Mouse (Mus musculus): ENCODE measurements around the gene Vmn2r115. TPM values are rescaled to one million over a fixed set of nuclear protein-coding genes. Genes with fewer than 3 reads are reported as not detected.
"Not testable (repeated sequence)": the region's sequence is repeated elsewhere in the genome, so short reads cannot be mapped to it uniquely, and the experiment has no call there.

Gene Vmn2r115
- total RNA-seq (2014; rRNA removed), result not detected in 2 replicates
- not detected in 2 replicates for polyA plus RNA-seq (2012; rRNA removed)

DNA sequence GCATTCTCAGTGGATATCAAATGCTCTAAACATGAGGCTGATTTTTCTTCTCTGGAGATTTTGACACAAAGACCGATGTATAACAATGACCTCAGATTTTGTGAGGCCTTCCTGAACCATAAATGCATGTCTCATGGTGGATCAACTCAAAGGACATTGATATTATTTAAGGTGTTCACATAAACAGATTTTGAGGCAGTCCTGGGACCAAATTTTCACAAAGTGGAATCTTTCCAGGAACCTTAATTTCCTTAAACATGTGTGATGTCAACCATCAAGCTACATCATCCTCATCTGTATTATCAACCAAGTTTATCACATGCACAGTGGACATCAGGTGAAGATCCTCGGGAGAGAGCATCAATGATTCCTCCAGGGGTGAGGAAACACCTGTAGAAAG lies at the start of gene Vmn2r115:
Vmn2r115 (plus strand) TSS at position 301 of the 400 bp plus-strand sequence.
- H3K4me1 ChIP-seq (ENCODE audit: control insufficient read depth, insufficient read depth, low read length); H3K9ac ChIP-seq (ENCODE audit: low read depth, low read length); H3K36me3 ChIP-seq (ENCODE audit: control insufficient read depth, insufficient read depth, low read length); H3K4me3 ChIP-seq (ENCODE audit: insufficient read depth, low read depth, low read length); DNase-seq (ENCODE audit: extremely low read depth, low read depth, low spot score); H3K27ac ChIP-seq (replicated peaks; ENCODE audit: insufficient read depth, low read depth, low read length); H3K27me3 ChIP-seq (ENCODE audit: control insufficient read depth, insufficient read depth, low read length); H3K79me2 ChIP-seq (ENCODE audit: control insufficient read depth, insufficient read depth, low read length): not testable (repeated sequence)
- WGBS, result 33% methylated on average over 2 of the region's 2 CpGs

DNA sequence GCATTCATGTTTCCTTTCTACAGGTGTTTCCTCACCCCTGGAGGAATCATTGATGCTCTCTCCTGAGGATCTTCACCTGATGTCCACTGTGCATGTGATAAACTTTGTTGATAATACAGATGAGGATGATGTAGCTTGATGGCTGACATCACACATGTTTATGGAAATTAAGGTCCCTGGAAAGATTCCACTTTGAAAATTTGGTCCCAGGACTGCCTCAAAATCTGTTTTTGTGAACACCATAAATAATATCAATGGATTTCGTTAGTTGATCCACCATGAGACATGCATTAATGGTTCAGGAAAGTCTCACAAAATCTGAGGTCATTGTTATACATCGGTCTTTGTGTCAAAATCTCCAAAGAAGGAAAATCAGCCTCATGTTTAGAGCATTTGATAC lies 31.1 kb upstream of the Vmn2r115 start, which contains the start of gene Vmn2r114:
Vmn2r114 (minus strand) TSS at position 101 of the 400 bp plus-strand sequence.
- H3K36me3 ChIP-seq (ENCODE audit: control insufficient read depth, insufficient read depth, low read length); H3K79me2 ChIP-seq (ENCODE audit: control insufficient read depth, insufficient read depth, low read length); DNase-seq (ENCODE audit: extremely low read depth, low read depth, low spot score); H3K27me3 ChIP-seq (ENCODE audit: control insufficient read depth, insufficient read depth, low read length); H3K4me3 ChIP-seq (ENCODE audit: insufficient read depth, low read depth, low read length); H3K4me1 ChIP-seq (ENCODE audit: control insufficient read depth, insufficient read depth, low read length); H3K27ac ChIP-seq (replicated peaks; ENCODE audit: insufficient read depth, low read depth, low read length); H3K9ac ChIP-seq (ENCODE audit: low read depth, low read length): not testable (repeated sequence)
- 70% methylated on average over 2 of the region's 2 CpGs for WGBS

DNA sequence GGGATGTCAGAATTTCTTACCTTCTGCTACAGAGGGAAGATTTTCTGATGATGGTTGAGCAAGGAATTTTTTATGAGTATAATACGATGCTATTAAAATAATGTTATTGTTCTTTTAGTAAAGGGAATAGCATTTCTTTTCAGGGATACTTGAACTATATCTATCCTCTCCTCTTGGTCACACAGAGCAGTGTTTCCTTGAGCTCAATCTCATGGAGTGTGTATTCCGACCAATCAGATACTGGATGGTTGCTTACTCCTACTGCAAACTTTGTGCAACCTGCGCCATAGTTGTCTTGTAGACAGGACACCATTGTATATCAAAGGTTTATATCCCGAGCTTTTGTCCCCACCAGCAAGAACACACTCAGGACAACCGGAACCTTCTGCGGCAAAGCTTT lies 12.9 kb upstream of the Vmn2r115 start:
- TF ChIP-seq CTCF (IDR thresholded peaks at IDR 0.05; ENCODE audit: low read depth, low read length) (no peak), POLR2A (IDR thresholded peaks at IDR 0.05; ENCODE audit: extremely low read depth, insufficient read depth, low read length) (no peak)
- no peak overlapping the region for H3K4me3 ChIP-seq (ENCODE audit: insufficient read depth, low read depth, low read length)
- no peak overlapping the region for H3K27ac ChIP-seq (replicated peaks; ENCODE audit: insufficient read depth, low read depth, low read length)
- no peak overlapping the region for H3K9ac ChIP-seq (ENCODE audit: low read depth, low read length)
- no peaks in the 10 kb centered on the region for H3K27me3 ChIP-seq (ENCODE audit: control insufficient read depth, insufficient read depth, low read length)
- no peaks in the 10 kb centered on the region for H3K4me1 ChIP-seq (ENCODE audit: control insufficient read depth, insufficient read depth, low read length)
- no peak for DNase-seq (ENCODE audit: extremely low read depth, low read depth, low spot score)
- H3K36me3 ChIP-seq (ENCODE audit: control insufficient read depth, insufficient read depth, low read length), result no peaks in the 10 kb centered on the region
- WGBS, result 74% methylated on average over 6 of the region's 6 CpGs
- H3K79me2 ChIP-seq (ENCODE audit: control insufficient read depth, insufficient read depth, low read length), result no peaks in the 10 kb centered on the region

DNA sequence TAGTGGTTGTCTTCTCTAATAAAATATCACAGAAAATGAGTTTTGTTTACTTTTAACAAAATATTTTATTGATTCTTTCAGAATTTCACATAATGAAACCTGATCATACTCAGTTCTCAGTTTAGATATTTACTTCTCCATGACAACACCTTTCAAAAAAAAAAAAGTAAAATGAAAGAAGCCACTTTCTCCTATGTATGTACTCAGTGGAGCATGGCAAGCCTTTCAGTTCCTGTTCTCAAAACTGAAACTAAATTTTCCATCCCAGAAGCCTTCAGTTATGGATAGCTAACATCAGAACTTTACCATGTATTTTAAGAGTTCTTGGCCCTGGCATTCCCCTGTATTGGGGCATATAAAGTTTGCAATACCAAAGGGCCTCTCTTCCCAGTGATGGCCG lies 8.1 kb downstream of the Vmn2r115 start:
- H3K9ac ChIP-seq (ENCODE audit: low read depth, low read length), result no peak overlapping the region
- no peaks in the 10 kb centered on the region for H3K4me1 ChIP-seq (ENCODE audit: control insufficient read depth, insufficient read depth, low read length)
- no peaks in the 10 kb centered on the region for H3K79me2 ChIP-seq (ENCODE audit: control insufficient read depth, insufficient read depth, low read length)
- H3K36me3 ChIP-seq (ENCODE audit: control insufficient read depth, insufficient read depth, low read length), result no peaks in the 10 kb centered on the region
- TF ChIP-seq CTCF (IDR thresholded peaks at IDR 0.05; ENCODE audit: low read depth, low read length) (no peak), POLR2A (IDR thresholded peaks at IDR 0.05; ENCODE audit: extremely low read depth, insufficient read depth, low read length) (no peak)
- H3K27ac ChIP-seq (replicated peaks; ENCODE audit: insufficient read depth, low read depth, low read length), result no peak overlapping the region
- DNase-seq (ENCODE audit: extremely low read depth, low read depth, low spot score), result no peak
- no peaks in the 10 kb centered on the region for H3K27me3 ChIP-seq (ENCODE audit: control insufficient read depth, insufficient read depth, low read length)
- H3K4me3 ChIP-seq (ENCODE audit: insufficient read depth, low read depth, low read length), result no peak overlapping the region
- 58% methylated on average over 1 of the region's 1 CpGs for WGBS

DNA sequence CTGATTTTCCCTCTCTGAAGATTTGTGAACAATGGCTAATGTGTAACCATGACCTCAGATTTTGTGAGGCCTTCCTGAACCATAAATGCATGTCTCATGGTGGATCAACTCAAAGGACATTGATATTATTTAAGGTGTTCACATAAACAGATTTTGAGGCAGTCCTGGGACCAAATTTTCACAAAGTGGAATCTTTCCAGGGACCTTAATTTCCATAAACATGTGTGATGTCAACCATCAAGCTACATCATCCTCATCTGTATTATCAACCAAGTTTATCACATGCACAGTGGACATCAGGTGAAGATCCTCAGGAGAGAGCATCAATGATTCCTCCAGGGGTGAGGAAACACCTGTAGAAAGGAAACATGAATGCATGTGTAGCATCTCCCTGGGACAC lies 40.8 kb downstream of the Vmn2r115 start, which contains the start of gene Vmn2r116:
Vmn2r116 (plus strand) TSS at position 301 of the 400 bp plus-strand sequence.
- not testable (repeated sequence) for H3K79me2 ChIP-seq (ENCODE audit: control insufficient read depth, insufficient read depth, low read length); DNase-seq (ENCODE audit: extremely low read depth, low read depth, low spot score); H3K4me1 ChIP-seq (ENCODE audit: control insufficient read depth, insufficient read depth, low read length); H3K9ac ChIP-seq (ENCODE audit: low read depth, low read length); H3K4me3 ChIP-seq (ENCODE audit: insufficient read depth, low read depth, low read length); H3K36me3 ChIP-seq (ENCODE audit: control insufficient read depth, insufficient read depth, low read length); H3K27ac ChIP-seq (replicated peaks; ENCODE audit: insufficient read depth, low read depth, low read length); H3K27me3 ChIP-seq (ENCODE audit: control insufficient read depth, insufficient read depth, low read length)

Other genes with a start within 250 kb of the Vmn2r115 start
- gene Zfp40, start 150.5 kb upstream of the Vmn2r115 start, total RNA-seq (2014; rRNA removed), result 1.5 and 2.8 TPM in 2 replicates
- 0.18 and 0.25 TPM in 2 replicates for gene Zfp40, start 150.5 kb upstream of the Vmn2r115 start, polyA plus RNA-seq (2012; rRNA removed)
- gene Vmn2r114, start 31.2 kb upstream of the Vmn2r115 start, total RNA-seq (2014; rRNA removed), result not detected in 2 replicates
- gene Vmn2r114, start 31.2 kb upstream of the Vmn2r115 start, polyA plus RNA-seq (2012; rRNA removed), result not detected in 2 replicates
- gene Vmn2r116, start 40.9 kb downstream of the Vmn2r115 start, total RNA-seq (2014; rRNA removed), result not detected in 2 replicates
- not detected in 2 replicates for gene Vmn2r116, start 40.9 kb downstream of the Vmn2r115 start, polyA plus RNA-seq (2012; rRNA removed)
- not detected in 2 replicates for gene Vmn2r117, start 136.0 kb downstream of the Vmn2r115 start, total RNA-seq (2014; rRNA removed)
- not detected in 2 replicates for gene Vmn2r117, start 136.0 kb downstream of the Vmn2r115 start, polyA plus RNA-seq (2012; rRNA removed)
- 4.5 and 4.8 TPM in 2 replicates for gene Zfp213, start 220.5 kb downstream of the Vmn2r115 start, total RNA-seq (2014; rRNA removed)
- 7.6 and 10.7 TPM in 2 replicates for gene Zfp213, start 220.5 kb downstream of the Vmn2r115 start, polyA plus RNA-seq (2012; rRNA removed)

Data from liver, adult 2 months (tissue).